Mouse (Mus musculus) heart, embryonic 10.5 days (tissue): ENCODE data around the gene Trmt112. TPM values are rescaled to one million over a fixed set of nuclear protein-coding genes. Genes with fewer than 3 reads are reported as not detected.

Experiments
- DNase-seq: peaks from one replicate; pipeline ENCODE4 v3.0.0-alpha.2; 2017; ENCODE audit warnings: low spot score
- H3K27ac ChIP-seq: fragments of 300-500 bp; sonication (generic); 2 replicates; pipeline ENCODE4 v1.5.1; 2016; ENCODE audit warnings: mild to moderate bottlenecking
- H3K27me3 ChIP-seq: fragments of 300-500 bp; sonication (generic); 2 replicates; pipeline ENCODE4 v1.6.1; 2016; ENCODE audit warnings: mild to moderate bottlenecking; ENCODE audit not compliant: poor library complexity, insufficient read depth, severe bottlenecking
- H3K36me3 ChIP-seq: fragments of 300-500 bp; sonication (generic); 2 replicates; pipeline ENCODE4 v1.6.1; 2016; ENCODE audit warnings: mild to moderate bottlenecking, moderate library complexity
- H3K4me1 ChIP-seq: fragments of 300-500 bp; sonication (generic); 2 replicates; pipeline ENCODE4 v1.6.1; 2016; ENCODE audit warnings: mild to moderate bottlenecking
- H3K4me3 ChIP-seq: fragments of 300-500 bp; sonication (generic); 2 replicates; pipeline ENCODE4 v1.5.1; 2016; ENCODE audit warnings: mild to moderate bottlenecking, moderate library complexity
- H3K9me3 ChIP-seq: fragments of 300-500 bp; sonication (generic); 2 replicates; pipeline ENCODE4 v1.6.1; 2016; ENCODE audit warnings: mild to moderate bottlenecking, moderate library complexity
- WGBS: fragments of 180-500 bp; shearing (Covaris S2); methylation state at CpG from one replicate; pipeline ENCODE4 v1.1.7; 2016; 5-methylcytosine and 5-hydroxymethylcytosine counted together
- polyA plus RNA-seq: library from polyadenylated mRNA; unstranded; fragments of >200 nt; fragmentation: Nextera tagmentation; extraction: Ambion mirVana; gene quantifications from 2 replicates; pipeline ENCODE4 v1.2.1, GENCODE M21; 2016

Gene Trmt112
- polyA plus RNA-seq = 89.9 and 116 TPM in 2 replicates

DNA sequence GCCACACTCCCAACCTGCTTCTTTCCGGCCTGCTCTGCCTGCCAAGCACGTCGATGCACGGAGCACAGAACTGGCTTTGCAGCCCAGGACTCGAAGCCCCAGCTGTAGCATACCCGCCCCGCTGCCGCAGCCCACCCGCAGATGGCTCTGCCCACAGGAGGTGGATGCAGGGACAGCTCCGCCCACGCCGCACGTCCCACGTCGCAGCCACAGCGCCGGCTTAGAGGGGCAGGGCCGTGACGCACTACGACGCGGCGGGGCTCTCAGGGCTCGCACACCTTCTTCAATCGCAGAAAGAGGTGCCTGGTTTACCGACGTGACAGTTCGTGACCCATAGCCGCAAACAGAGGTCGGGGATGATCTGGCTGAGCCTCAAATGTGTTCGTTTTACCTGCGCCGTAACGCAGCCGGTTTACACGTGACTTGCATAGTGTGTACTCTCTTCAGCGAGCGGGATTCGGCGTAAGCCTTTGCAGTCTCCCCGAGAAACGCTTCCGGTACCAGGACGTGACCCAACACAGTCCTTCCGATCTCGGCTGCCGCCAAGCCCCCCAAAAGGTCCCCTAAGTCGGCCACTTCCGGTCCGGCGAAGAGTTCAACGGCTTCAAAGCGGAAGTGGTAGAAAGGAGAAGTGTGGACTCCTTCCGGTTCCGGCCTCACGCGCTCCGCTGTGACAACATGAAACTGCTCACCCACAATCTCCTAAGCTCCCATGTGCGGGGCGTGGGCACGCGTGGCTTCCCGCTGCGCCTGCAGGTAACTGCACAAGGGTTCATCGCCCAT, at the start of gene Trmt112, which contains the start of gene Prdx5:
Gene Trmt112 (plus strand): TSS at position 192 of the 783 bp plus-strand sequence.
Gene Prdx5 (minus strand): TSS at position 600 of the 783 bp plus-strand sequence.
- under 1% methylated on average over 65 of the region's 65 CpGs for WGBS
- H3K27me3 ChIP-seq = no peaks in the 10 kb centered on the region
- H3K4me1 ChIP-seq = peaks cover 37% of the 10 kb centered on the region
- peak; percentile 96 for DNase-seq
- H3K36me3 ChIP-seq = peaks cover 60% of the 10 kb centered on the region
- no peaks in the 10 kb centered on the region for H3K9me3 ChIP-seq
- H3K27ac ChIP-seq = peak within 1 kb of the TSS; percentile 96
- H3K4me3 ChIP-seq = peak within 1 kb of the TSS; percentile 76

DNA sequence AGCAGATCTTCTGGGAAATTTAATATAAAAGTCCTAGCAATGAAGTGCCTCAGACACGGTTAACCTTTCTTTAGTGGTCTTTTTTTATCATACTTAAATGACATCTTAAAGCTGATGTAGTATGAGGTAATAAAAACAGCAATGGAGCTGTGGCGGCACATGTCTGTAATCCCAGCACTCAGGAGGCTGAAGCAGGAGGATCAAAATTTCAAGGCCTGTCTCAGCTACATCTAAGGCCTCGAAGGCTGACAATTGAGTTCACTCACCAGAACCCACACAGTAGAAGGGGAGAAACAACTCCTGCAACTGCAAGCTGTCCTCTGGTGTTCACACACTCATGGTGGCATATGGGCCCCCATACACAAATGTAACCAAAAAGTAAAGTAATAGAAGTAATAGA, 49.5 kb upstream of the Trmt112 start:
- H3K36me3 ChIP-seq = no peaks in the 10 kb centered on the region
- peaks cover 10% of the 10 kb centered on the region; the same call in 1 of the 2 replicates for H3K27me3 ChIP-seq
- WGBS = 85% methylated on average over 3 of the region's 3 CpGs
- H3K9me3 ChIP-seq = no peaks in the 10 kb centered on the region
- no peak overlapping the region for H3K4me3 ChIP-seq
- peaks cover 27% of the 10 kb centered on the region for H3K4me1 ChIP-seq
- H3K27ac ChIP-seq = no peak overlapping the region
- DNase-seq = no peak

DNA sequence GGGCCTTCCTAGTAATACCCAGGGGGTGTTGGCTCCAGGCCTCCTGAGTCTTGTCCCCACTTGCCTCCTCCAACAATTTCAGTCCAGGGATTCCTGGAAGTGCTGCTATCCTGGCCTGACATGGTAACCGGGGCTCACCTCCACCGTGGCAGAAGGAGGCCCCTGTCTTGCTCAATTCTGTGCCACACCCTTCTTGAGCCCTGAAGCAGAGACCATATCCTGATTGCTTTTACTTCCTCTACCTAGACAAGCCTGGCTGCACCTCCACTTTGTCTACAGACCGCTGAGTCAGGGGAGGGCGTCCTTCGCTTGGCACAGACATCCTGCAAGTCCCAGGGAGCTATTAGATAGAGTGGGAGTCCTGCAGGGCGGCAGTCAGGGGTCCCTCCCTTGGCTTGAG, 48.8 kb upstream of the Trmt112 start:
- Histone ChIP-seq H3K27ac (no peak overlapping the region), H3K4me1 (peaks cover 20% of the 10 kb centered on the region), H3K36me3 (no peaks in the 10 kb centered on the region), H3K9me3 (no peaks in the 10 kb centered on the region), H3K27me3 (peaks cover 4% of the 10 kb centered on the region; the same call in 1 of the 2 replicates), H3K4me3 (no peak overlapping the region)
- WGBS = 81% methylated on average over 6 of the region's 6 CpGs
- no peak for DNase-seq

- H3K4me3 ChIP-seq = no peak overlapping the region
- no peaks in the 10 kb centered on the region for H3K9me3 ChIP-seq
- no peak for DNase-seq
- 88% methylated on average over 4 of the region's 4 CpGs for WGBS
- H3K4me1 ChIP-seq = peaks cover 13% of the 10 kb centered on the region
- H3K27ac ChIP-seq = no peak overlapping the region
- no peaks in the 10 kb centered on the region for H3K27me3 ChIP-seq
- H3K36me3 ChIP-seq = no peaks in the 10 kb centered on the region
Measured at GRCm38 (mm10) chr19:6861451-6861850, 48.0 kb upstream of the Trmt112 start.

- Histone ChIP-seq H3K9me3 (no peaks in the 10 kb centered on the region), H3K4me3 (peak overlapping the region; percentile 43), H3K36me3 (no peaks in the 10 kb centered on the region), H3K27ac (peak overlapping the region; percentile 65), H3K4me1 (peaks cover 4% of the 10 kb centered on the region), H3K27me3 (no peaks in the 10 kb centered on the region)
- DNase-seq = no peak
- WGBS = 9% methylated on average over 5 of the region's 5 CpGs
Measured at GRCm38 (mm10) chr19:6869355-6869754, 40.1 kb upstream of the Trmt112 start.

- no peaks in the 10 kb centered on the region for H3K9me3 ChIP-seq
- no peak for DNase-seq
- H3K27ac ChIP-seq = no peak overlapping the region
- WGBS = 60% methylated on average over 5 of the region's 5 CpGs
- H3K27me3 ChIP-seq = no peaks in the 10 kb centered on the region
- H3K36me3 ChIP-seq = no peaks in the 10 kb centered on the region
- peaks cover 4% of the 10 kb centered on the region for H3K4me1 ChIP-seq
- no peak overlapping the region for H3K4me3 ChIP-seq
Measured at GRCm38 (mm10) chr19:6871574-6872271, 37.8 kb upstream of the Trmt112 start.

- no peaks in the 10 kb centered on the region for H3K36me3 ChIP-seq
- WGBS = 73% methylated on average over 3 of the region's 3 CpGs
- H3K4me1 ChIP-seq = peaks cover 4% of the 10 kb centered on the region
- no peak for DNase-seq
- H3K27ac ChIP-seq = no peak overlapping the region
- no peaks in the 10 kb centered on the region for H3K27me3 ChIP-seq
- no peak overlapping the region for H3K4me3 ChIP-seq
- H3K9me3 ChIP-seq = no peaks in the 10 kb centered on the region
Measured at GRCm38 (mm10) chr19:6872701-6873100, 36.8 kb upstream of the Trmt112 start.

GRCm38 (mm10) chr19:6874257-6874656, 35.2 kb upstream of the Trmt112 start:
- Histone ChIP-seq H3K36me3 (no peaks in the 10 kb centered on the region), H3K4me3 (no peak overlapping the region), H3K9me3 (no peaks in the 10 kb centered on the region), H3K4me1 (peaks cover 3% of the 10 kb centered on the region), H3K27ac (no peak overlapping the region), H3K27me3 (no peaks in the 10 kb centered on the region)
- DNase-seq = no peak
- WGBS = 70% methylated on average over 1 of the region's 1 CpGs

DNA sequence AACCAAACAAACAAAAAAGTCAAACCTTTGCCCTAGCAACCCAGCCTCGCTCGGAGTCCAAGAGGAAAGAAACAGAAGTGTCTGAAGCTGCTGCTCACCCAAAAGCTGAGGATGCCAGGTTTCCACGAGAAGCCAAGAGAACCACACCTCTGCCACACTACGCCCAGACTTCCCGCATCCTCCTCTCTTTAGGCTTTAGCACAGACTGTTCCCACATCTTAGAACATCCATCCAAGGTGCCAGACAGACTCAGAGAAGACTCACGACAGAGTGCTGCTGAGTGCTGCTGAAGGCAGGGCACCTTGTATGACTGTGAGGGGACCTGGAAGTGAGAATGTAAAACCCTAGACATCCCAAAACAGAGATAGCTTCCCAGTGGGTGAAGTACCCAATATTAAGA, 33.7 kb upstream of the Trmt112 start:
- DNase-seq = no peak
- no peaks in the 10 kb centered on the region for H3K27me3 ChIP-seq
- H3K9me3 ChIP-seq = no peaks in the 10 kb centered on the region
- H3K4me3 ChIP-seq = no peak overlapping the region
- H3K36me3 ChIP-seq = no peaks in the 10 kb centered on the region
- no peaks in the 10 kb centered on the region for H3K4me1 ChIP-seq
- WGBS = 80% methylated on average over 6 of the region's 6 CpGs
- no peak overlapping the region for H3K27ac ChIP-seq

DNA sequence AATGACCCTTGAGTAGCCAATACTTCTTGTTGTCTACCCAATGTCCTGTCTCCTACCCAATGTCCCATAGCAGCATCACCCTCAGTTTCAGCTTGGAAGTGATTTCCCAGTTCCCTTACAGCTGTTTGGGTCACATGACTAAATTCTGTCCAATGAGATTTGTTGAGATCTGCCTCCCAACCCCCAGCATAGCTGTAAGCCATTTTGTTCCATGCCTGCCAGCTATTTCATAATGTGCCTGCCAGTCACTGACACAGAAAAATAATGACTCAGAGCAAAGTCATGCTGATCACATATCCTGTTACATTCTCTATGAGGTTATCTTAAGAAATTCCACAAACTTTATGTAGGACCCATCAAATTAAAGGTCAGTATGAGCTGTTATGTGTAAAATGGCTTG, 32.7 kb upstream of the Trmt112 start:
- Histone ChIP-seq H3K4me1 (no peaks in the 10 kb centered on the region), H3K36me3 (no peaks in the 10 kb centered on the region), H3K27me3 (no peaks in the 10 kb centered on the region), H3K4me3 (no peak overlapping the region), H3K9me3 (no peaks in the 10 kb centered on the region), H3K27ac (no peak overlapping the region)
- no peak for DNase-seq

GRCm38 (mm10) chr19:6877965-6878364, 31.5 kb upstream of the Trmt112 start:
- H3K9me3 ChIP-seq = no peaks in the 10 kb centered on the region
- H3K27ac ChIP-seq = no peak overlapping the region
- no peaks in the 10 kb centered on the region for H3K36me3 ChIP-seq
- WGBS = 78% methylated on average over 4 of the region's 4 CpGs
- H3K4me3 ChIP-seq = no peak overlapping the region
- no peaks in the 10 kb centered on the region for H3K4me1 ChIP-seq
- H3K27me3 ChIP-seq = no peaks in the 10 kb centered on the region
- DNase-seq = no peak

DNA sequence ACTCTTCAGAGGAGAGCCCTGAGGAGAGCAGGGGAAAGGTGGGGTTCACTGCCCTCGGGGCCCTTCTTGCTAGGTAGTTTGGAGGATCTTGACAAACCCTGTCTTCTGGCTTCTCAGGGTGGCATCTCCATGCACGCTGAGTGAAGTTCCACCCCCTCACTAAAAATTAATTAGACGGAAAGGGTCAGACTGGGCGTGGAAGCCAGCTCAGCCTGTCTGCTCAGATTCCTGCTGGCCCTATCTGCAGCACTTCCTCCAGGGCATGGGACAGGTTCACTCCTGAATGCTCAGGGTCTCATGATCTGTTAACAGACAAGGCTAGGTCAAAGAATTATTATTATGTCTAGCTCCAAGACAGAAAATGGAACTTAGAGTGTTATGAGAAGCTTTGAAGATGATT, 17.0 kb upstream of the Trmt112 start:
- Histone ChIP-seq H3K4me1 (no peaks in the 10 kb centered on the region), H3K4me3 (no peak overlapping the region), H3K27me3 (no peaks in the 10 kb centered on the region), H3K36me3 (no peaks in the 10 kb centered on the region), H3K9me3 (0 out of 2 replicates have a peak, but pooled peaks cover 8% of the 10 kb centered on the region), H3K27ac (no peak overlapping the region)
- peak; percentile 51 for DNase-seq
- 54% methylated on average over 4 of the region's 4 CpGs for WGBS

DNA sequence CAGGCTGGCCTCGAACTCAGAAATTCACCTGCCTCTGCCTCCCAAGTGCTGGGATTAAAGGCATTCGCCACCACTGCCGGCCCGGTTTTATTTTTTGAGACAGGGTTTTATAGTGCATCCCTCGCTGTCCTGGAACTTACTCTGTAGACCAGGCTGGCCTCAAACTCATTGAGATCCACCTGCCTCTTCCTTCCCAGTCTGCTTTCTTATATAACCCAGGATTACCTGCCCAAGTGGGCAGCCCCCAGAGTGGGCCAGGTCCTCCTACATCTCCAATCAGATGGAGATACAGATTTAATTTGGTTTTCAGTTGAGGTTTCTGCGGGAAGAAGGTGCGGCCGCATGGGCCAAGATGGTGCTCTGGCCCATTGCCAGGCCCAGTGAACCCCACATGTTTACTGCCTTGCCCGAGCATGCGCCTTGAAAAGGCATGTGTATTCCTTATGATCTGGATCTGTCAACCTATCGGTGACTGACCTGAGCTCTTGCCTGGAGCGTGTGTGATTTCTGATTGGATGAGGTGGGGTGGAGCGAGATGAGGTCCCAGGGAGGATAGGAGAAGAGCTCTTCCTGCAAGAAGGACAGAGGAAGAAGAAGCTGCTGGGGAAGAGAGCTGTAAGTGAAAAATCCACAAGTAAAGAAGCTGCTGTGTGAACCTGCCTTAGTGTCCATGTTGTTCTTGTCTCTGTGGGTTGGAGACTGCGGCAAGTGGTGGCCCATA, 15.6 kb upstream of the Trmt112 start:
- DNase-seq = peak; percentile 53
- no peaks in the 10 kb centered on the region for H3K4me1 ChIP-seq
- H3K27ac ChIP-seq = no peak overlapping the region
- no peaks in the 10 kb centered on the region for H3K27me3 ChIP-seq
- H3K4me3 ChIP-seq = no peak overlapping the region
- H3K9me3 ChIP-seq = 0 out of 2 replicates have a peak, but pooled peaks cover 8% of the 10 kb centered on the region
- H3K36me3 ChIP-seq = no peaks in the 10 kb centered on the region
- 88% methylated on average over 14 of the region's 14 CpGs for WGBS
